Mouse (Mus musculus) granulocyte monocyte progenitor cell, adult 5-6 weeks (primary cell): Measurements from ENCODE around the gene Llcfc1. TPM values are rescaled to one million over a fixed set of nuclear protein-coding genes. Genes with fewer than 3 reads are reported as not detected.

Experiments
- ATAC-seq: replicated peaks from 2 replicates; pipeline ENCODE4 v1.8.0; 2016; ENCODE audit warnings: mild to moderate bottlenecking, moderate TSS enrichment, inconsistent platforms; ENCODE audit not compliant: poor library complexity, severe bottlenecking
- total RNA-seq, 2 experiments: library from RNA; stranded (forward) in 1 of 2; stranded (reverse) in 1 of 2; fragments of 200-712, 200-1000 nt in 1 of 2; fragments of >200 nt in 1 of 2; fragmentation: Nextera tagmentation in 1 of 2; gene quantifications; 2 replicates each; pipeline ENCODE4 v1.2.3; 2014 to 2017

Gene Llcfc1
- total RNA-seq, 2 experiments from 2014 or later, result not detected

GRCm38 (mm10) chr6:41701245-41701644 lies 17.0 kb downstream of the Llcfc1 start:
- no peak for ATAC-seq

- no peak for ATAC-seq
Measured at GRCm38 (mm10) chr6:41702928-41703327, 18.7 kb downstream of the Llcfc1 start.

DNA sequence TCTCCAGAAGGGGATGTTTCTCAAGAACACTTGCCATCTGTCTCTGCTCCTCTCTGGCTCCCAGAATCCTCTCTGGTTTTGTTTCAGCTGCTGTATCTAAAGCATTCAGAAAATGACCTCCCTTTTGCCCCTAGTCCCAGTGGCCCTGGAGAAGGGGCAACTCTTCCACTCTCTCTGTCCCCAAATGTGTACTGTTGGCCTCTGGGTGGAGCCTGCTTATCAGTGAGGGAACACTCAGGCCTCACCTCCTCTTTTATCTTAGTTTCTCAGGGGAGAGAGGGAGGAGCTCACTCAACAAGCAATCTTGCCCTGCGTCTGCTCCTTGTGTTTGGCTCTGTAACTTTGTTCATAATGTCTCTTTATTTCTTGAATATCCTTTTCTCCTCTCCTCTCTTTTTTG lies 19.9 kb downstream of the Llcfc1 start, which contains the start of gene Kel:
TSS of gene Kel (minus strand) at position 217 of the 400 bp plus-strand sequence.
- ATAC-seq, result no peak

- ATAC-seq, result no peak
Measured at GRCm38 (mm10) chr6:41706275-41706674, 22.0 kb downstream of the Llcfc1 start.

- no peak for ATAC-seq
Measured at GRCm38 (mm10) chr6:41710281-41710680, 26.1 kb downstream of the Llcfc1 start.

DNA sequence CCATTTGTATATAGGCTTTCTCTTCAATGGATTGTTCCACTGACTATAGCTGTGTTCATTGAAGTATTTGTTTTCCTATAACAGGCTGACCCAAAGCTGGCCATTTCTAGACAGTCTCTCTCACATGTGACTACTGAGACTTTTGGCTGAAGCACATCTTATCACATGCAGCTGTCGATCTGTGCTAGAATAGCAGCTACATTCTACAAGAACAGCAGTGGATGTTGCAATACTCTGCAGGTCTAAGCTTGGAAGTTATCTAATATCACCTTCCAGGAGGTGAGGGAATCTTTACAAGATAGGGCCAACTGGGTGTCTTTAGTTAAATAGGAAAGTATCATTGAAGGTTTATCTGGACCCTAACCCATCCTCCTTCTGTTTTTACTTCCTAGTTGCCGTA lies 37.2 kb downstream of the Llcfc1 start:
- ATAC-seq, result no peak

DNA sequence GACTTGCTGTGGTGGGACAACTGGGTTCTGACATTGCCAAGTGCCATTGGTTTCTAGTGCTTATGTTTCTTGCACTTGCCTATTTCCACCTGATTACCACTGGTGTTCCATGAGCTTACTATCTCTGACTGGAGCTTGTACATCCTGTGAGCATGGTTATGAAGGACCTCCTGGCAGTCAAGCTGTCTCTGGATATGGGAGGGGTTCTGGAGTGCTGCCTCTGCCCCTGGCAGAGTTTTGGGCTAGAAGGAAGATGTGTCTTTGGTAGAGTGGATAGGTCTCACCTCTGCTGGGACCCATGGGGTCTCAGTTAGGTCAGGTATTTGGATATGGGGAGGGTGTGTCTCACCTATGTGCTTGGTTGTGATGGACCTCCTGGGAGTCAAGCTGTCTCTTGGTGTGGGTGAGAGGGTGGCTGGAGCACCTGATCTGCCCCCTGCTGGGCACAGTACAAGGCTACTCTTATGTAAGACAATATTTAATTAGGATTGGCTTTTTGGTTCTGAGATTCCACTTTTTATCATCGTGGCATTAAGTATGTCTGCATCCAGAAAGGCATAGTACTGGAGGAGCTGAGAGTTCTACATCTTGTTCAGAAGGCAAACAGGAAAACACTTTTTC lies 43.9 kb downstream of the Llcfc1 start:
- no peak; the same call in 1 of the 2 replicates for ATAC-seq

DNA sequence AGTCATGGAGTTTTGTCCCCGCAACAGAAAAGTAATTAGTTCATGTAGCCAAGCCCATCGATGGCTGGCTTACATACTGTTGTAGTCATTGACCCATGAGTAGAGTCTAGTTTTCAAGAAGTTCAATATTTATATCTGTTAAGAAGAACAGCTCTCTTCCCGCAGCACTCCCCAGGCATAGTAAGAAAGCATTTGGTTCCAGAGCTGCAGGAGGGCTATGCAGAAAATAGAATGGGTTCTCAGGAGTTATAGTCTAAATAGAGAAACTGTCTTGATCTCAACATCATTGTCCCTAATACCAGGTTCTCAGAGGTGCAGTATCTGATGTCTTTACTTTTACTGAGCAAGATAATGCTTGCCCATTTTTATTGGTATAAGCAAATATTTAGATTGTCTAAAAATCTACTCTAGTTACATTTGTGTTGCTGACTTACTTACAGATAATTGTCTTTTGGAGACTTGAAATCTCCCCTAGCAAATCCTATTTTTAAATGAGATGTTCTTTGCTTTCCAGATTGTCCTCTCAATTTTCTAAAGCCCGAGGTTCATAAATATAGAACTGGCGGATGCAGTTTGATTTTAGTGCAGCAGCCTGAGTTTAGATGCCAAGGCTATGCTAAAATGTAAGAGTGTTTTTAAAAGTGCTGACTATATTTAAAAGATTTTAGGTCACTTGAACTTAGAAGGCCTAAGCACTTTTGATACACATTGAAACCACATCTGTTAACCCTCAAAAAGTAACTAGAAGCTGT lies 50.7 kb downstream of the Llcfc1 start:
- ATAC-seq, result no peak

Other genes with a start within 250 kb of the Llcfc1 start
- not detected in 2 replicates for gene Gm10334, start 238.3 kb upstream of the Llcfc1 start, total RNA-seq (2014; fragmentation: Nextera tagmentation)
- not detected in 2 replicates for gene Gm10334, start 238.3 kb upstream of the Llcfc1 start, total RNA-seq (2017)
- not detected in 2 replicates for gene Prss1, start 225.5 kb upstream of the Llcfc1 start, total RNA-seq (2014; fragmentation: Nextera tagmentation)
- not detected in 2 replicates for gene Prss1, start 225.5 kb upstream of the Llcfc1 start, total RNA-seq (2017)
- not detected in 2 replicates for gene Prss2, start 162.6 kb upstream of the Llcfc1 start, total RNA-seq (2014; fragmentation: Nextera tagmentation)
- not detected in 2 replicates for gene Prss2, start 162.6 kb upstream of the Llcfc1 start, total RNA-seq (2017)
- gene Ephb6, start 78.9 kb upstream of the Llcfc1 start, total RNA-seq (2014; fragmentation: Nextera tagmentation), result 0.09 and 1.7 TPM in 2 replicates
- gene Ephb6, start 78.9 kb upstream of the Llcfc1 start, total RNA-seq (2017), result 1.2 and 5.4 TPM in 2 replicates
- gene Trpv6, start 48.0 kb upstream of the Llcfc1 start, total RNA-seq (2014; fragmentation: Nextera tagmentation), result not detected in 2 replicates
- gene Trpv6, start 48.0 kb upstream of the Llcfc1 start, total RNA-seq (2017), result not detected in 2 replicates
- gene Trpv5, start 3.7 kb upstream of the Llcfc1 start, total RNA-seq (2014; fragmentation: Nextera tagmentation), result not detected in 2 replicates
- gene Trpv5, start 3.7 kb upstream of the Llcfc1 start, total RNA-seq (2017), result not detected in 2 replicates
- 0.98 and 13.5 TPM in 2 replicates for gene Kel, start 19.9 kb downstream of the Llcfc1 start, total RNA-seq (2014; fragmentation: Nextera tagmentation)
- 0.13 and 1.7 TPM in 2 replicates for gene Kel, start 19.9 kb downstream of the Llcfc1 start, total RNA-seq (2017)
- not detected in 2 replicates for gene Olfr459, start 90.7 kb downstream of the Llcfc1 start, total RNA-seq (2014; fragmentation: Nextera tagmentation)
- gene Olfr459, start 90.7 kb downstream of the Llcfc1 start, total RNA-seq (2017), result not detected in 2 replicates
- not detected in 2 replicates for gene Pip, start 163.1 kb downstream of the Llcfc1 start, total RNA-seq (2014; fragmentation: Nextera tagmentation)
- not detected in 2 replicates for gene Pip, start 163.1 kb downstream of the Llcfc1 start, total RNA-seq (2017)
- gene Sval2, start 168.6 kb downstream of the Llcfc1 start, total RNA-seq (2014; fragmentation: Nextera tagmentation), result not detected in 2 replicates
- gene Sval2, start 168.6 kb downstream of the Llcfc1 start, total RNA-seq (2017), result not detected in 2 replicates